Mouse (Mus musculus) bone marrow macrophage, adult 2 months (primary cell): ENCODE data around the gene Prlr.

Source experiments
- CTCF ChIP-seq: IDR thresholded peaks from 2 replicates; pipeline ENCODE4 v1.5.1; 2012; ENCODE audit warnings: low read depth, mild to moderate bottlenecking, low read length, moderate library complexity
- POLR2A ChIP-seq: IDR thresholded peaks from 2 replicates; pipeline ENCODE4 v1.6.1; 2012; ENCODE audit warnings: mild to moderate bottlenecking, low read depth, low read length, borderline replicate concordance

- TF ChIP-seq CTCF = no peak
- no peak for TF ChIP-seq POLR2A
Measured at GRCm38 (mm10) chr15:10242250-10242649, 65.2 kb downstream of the Prlr start.
